Mouse (Mus musculus) testis, postnatal 10 days (tissue): Measurements from ENCODE around the gene Gfra1.

Source experiments
- DNase-seq: peaks from one replicate; pipeline ENCODE4 v3.0.0; 2021; ENCODE audit warnings: low spot score

The Gfra1 gene

GRCm38 (mm10) chr19:58455496-58456061, at the start of gene Gfra1:
Gene Gfra1 (minus strand): TSS chr19:58455909.
- DNase-seq = peak; percentile 56

GRCm38 (mm10) chr19:58500049-58500448, 44.3 kb upstream of the Gfra1 start:
- DNase-seq = no peak

GRCm38 (mm10) chr19:58499420-58499966, 43.8 kb upstream of the Gfra1 start:
- no peak for DNase-seq

- no peak for DNase-seq
Measured at GRCm38 (mm10) chr19:58497106-58497505, 41.4 kb upstream of the Gfra1 start.

- no peak for DNase-seq
Measured at GRCm38 (mm10) chr19:58486686-58487085, 31.0 kb upstream of the Gfra1 start.

GRCm38 (mm10) chr19:58482373-58482977, 26.8 kb upstream of the Gfra1 start:
- DNase-seq = no peak

GRCm38 (mm10) chr19:58474251-58474650, 18.5 kb upstream of the Gfra1 start:
- no peak for DNase-seq

GRCm38 (mm10) chr19:58469421-58469820, 13.7 kb upstream of the Gfra1 start:
- DNase-seq = peak; percentile 93

- DNase-seq = no peak
Measured at GRCm38 (mm10) chr19:58468331-58468730, 12.6 kb upstream of the Gfra1 start.

- no peak for DNase-seq
Measured at GRCm38 (mm10) chr19:58463755-58464154, 8.0 kb upstream of the Gfra1 start.

GRCm38 (mm10) chr19:58460361-58461022, 4.8 kb upstream of the Gfra1 start:
- DNase-seq = no peak

GRCm38 (mm10) chr19:58456491-58457061, 867 bp upstream of the Gfra1 start:
- no peak for DNase-seq

GRCm38 (mm10) chr19:58455061-58455495, 631 bp downstream of the Gfra1 start:
- DNase-seq = peak; percentile 46

GRCm38 (mm10) chr19:58454261-58455060, 1.2 kb downstream of the Gfra1 start:
- peak; percentile 58 for DNase-seq

GRCm38 (mm10) chr19:58453581-58453980, 2.1 kb downstream of the Gfra1 start:
- DNase-seq = peak; percentile 47

GRCm38 (mm10) chr19:58452941-58453551, 2.7 kb downstream of the Gfra1 start:
- DNase-seq = no peak

GRCm38 (mm10) chr19:58452178-58452819, 3.4 kb downstream of the Gfra1 start:
- no peak for DNase-seq

- DNase-seq = no peak
Measured at GRCm38 (mm10) chr19:58451323-58451722, 4.4 kb downstream of the Gfra1 start.

GRCm38 (mm10) chr19:58450716-58451115, 5.0 kb downstream of the Gfra1 start:
- no peak for DNase-seq

GRCm38 (mm10) chr19:58442785-58443732, 12.7 kb downstream of the Gfra1 start:
- no peak for DNase-seq
